Mouse (Mus musculus): ENCODE results near the gene Ppih.

DNA sequence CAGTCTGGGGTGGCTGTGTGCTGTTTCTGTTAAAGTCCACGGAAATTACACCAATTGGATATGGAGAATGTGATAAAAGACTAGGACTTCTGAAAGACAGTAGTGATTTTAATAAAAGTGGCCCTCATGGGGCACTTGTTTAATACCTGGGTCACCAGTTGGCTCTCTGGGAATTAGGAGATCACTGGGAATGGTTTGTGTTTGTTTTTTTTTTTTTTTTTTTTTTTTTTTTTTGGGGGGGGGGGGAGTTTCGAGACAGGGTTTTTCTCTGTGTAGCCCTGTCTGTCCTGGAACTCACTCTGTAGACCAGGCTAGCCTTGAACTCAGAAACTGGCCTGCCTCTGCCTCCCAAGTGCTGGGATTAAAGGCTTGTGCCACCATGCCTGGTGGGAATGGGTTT lies 44.6 kb downstream of the Ppih start:
- TF ChIP-seq MAFK (IDR thresholded peaks at IDR 0.05; ENCODE audit: insufficient read depth, low read depth, low read length) (no peak), CHD2 (IDR thresholded peaks at IDR 0.05; ENCODE audit: low read depth, low read length) (no peak), ZNF384 (IDR thresholded peaks at IDR 0.05; ENCODE audit: low read depth, low read length) (peak; percentile 80; the same call in 1 of the 2 replicates), ZC3H11A (IDR thresholded peaks at IDR 0.05; ENCODE audit: borderline replicate concordance, low read depth, low read length) (no peak), HCFC1 (IDR thresholded peaks at IDR 0.05; ENCODE audit: borderline replicate concordance, insufficient read depth, low read length) (no peak)
